Mouse (Mus musculus): ENCODE data around the gene Magohb. TPM values are rescaled to one million over a fixed set of nuclear protein-coding genes. Genes with fewer than 3 reads are reported as not detected.

Magohb gene
- total and polyA plus RNA-seq, 3 experiments = 1.4 to 10.2 (median 7.6) TPM

DNA sequence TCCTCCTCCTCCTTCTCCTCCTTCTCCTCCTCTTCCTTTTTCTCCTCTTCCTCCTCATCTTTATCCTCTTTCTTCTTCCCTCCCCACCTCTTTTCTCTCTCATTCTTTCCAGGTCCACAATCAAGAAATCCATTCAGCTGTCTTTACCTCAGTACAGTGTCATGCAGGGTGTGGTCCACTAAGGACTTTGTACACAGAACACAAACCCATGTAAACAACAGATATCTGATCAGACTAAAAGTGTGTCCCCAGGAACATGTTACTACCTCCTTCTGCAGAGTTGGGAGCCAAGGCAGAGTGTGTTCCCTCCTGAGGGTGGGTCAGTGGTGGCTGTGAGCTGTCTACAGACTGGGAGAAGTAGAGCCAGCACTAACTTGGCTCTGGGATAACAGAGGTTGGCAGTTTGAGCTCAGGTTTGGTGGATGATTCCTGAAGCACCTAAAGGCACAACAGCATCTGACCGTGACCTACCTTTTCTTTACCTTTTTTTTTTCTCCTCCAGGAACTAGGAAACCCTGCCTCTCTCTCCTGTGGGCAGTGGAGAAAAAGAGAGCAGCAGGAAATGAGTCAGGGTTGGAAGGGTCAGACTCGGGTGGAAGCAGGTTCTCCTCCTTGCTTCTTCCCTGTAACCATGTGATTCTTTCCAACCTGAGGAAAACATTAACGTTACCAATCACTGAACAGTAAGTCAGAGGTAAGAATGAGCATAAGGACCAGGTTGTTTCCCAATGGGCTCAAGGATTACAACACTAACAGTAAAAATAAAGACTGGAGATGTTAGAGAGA lies 29.0 kb upstream of the Magohb start:
- Histone ChIP-seq H3K9ac (ENCODE audit: low read depth, low read length) (no peak overlapping the region), H3K79me2 (replicated peaks; ENCODE audit: control insufficient read depth, insufficient read depth, low read length) (no peaks in the 10 kb centered on the region), H3K4me3 (no peak overlapping the region), H3K36me3 (ENCODE audit: control insufficient read depth, insufficient read depth, low read length) (no peaks in the 10 kb centered on the region), H3K27me3 (ENCODE audit: control insufficient read depth, insufficient read depth, low read length) (no peaks in the 10 kb centered on the region), H3K4me1 (ENCODE audit: control insufficient read depth, insufficient read depth, low read length) (no peaks in the 10 kb centered on the region), H3K27ac (no peak overlapping the region)
- no peak for TF ChIP-seq POLR2A (IDR thresholded peaks at IDR 0.05; ENCODE audit: insufficient read depth, low read depth, low read length)
- TF ChIP-seq EP300 (IDR thresholded peaks at IDR 0.05; ENCODE audit: insufficient read depth, low read depth, low read length) = no peak
- TF ChIP-seq CTCF (IDR thresholded peaks at IDR 0.05) = no peak
- 33% methylated on average over 3 of the region's 3 CpGs for WGBS
- intact Hi-C loops (cut with DNase I) = no loop called here
- DNase-seq = no peak

DNA sequence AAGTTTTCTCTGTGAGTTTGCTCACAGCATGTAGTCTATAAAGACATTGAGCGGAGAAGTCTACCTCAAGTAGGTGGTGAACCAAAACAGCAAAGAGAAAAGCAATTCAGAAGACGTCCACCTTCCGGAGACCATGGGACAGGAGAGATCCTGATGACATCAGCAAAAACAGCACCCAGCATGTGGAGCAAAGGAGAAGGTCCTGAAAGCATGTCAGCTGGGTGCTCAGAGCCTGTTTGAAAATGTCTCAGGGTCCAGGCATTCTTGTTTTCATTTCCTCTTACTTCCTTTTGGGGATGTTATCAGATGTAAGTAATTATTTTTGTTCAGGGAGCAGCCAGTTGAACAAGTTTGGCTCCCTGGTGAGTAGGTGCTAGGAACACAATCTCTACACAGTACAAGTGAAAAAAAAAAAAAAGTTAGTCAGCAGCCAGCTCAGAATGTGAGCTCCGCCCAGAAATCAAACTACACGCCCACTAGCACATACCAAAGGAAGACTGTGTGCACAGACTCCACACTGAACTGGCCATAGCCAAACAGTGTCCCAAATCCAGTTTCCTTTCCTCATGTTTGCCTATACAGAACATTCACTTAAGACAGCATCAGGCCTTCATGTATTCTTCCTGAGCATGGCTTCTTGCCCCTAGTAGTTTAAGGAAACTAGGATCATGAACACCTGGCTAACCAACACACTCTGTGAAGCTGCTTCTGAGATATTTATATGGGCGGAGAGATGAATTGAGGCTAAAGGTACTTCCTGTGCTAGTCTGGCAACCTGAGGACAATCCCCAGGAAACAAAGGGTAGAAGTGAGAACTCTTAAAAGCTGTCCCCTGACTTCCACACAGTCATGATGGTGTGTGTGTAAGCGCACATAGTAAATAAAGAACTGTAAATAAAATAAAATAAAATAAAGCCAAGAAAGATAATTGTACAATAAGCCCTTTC lies 23.4 kb upstream of the Magohb start:
- no peak for TF ChIP-seq CTCF (IDR thresholded peaks at IDR 0.05)
- TF ChIP-seq POLR2A (IDR thresholded peaks at IDR 0.05; ENCODE audit: insufficient read depth, low read depth, low read length) = no peak
- TF ChIP-seq EP300 (IDR thresholded peaks at IDR 0.05; ENCODE audit: insufficient read depth, low read depth, low read length) = no peak
- Histone ChIP-seq H3K27me3 (ENCODE audit: control insufficient read depth, insufficient read depth, low read length) (no peaks in the 10 kb centered on the region), H3K27ac (no peak overlapping the region), H3K79me2 (replicated peaks; ENCODE audit: control insufficient read depth, insufficient read depth, low read length) (no peaks in the 10 kb centered on the region), H3K4me3 (no peak overlapping the region), H3K9ac (ENCODE audit: low read depth, low read length) (no peak overlapping the region), H3K4me1 (ENCODE audit: control insufficient read depth, insufficient read depth, low read length) (no peaks in the 10 kb centered on the region), H3K36me3 (ENCODE audit: control insufficient read depth, insufficient read depth, low read length) (no peaks in the 10 kb centered on the region)
- DNase-seq = no peak
- intact Hi-C loops (cut with DNase I) = no loop called here
- WGBS = 70% methylated on average over 7 of the region's 7 CpGs

DNA sequence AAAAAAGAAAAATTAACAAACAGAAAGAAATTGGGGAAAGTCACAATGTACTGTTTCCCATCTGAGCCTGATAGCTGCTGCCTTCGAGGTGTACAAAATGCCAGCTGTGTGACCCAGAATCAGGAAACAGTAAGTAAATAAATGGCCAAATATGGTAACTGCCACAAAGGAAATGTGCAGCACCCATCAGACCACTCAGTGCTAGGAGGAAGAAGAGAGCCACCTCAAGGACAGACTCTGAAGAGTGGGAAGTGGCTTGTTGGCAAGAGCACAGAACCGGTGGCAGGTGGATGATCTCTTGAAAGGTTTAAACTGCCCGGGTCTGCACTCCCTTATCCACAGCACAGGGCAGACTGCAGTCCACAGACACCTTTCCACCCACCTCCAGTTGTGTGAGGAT lies 15.0 kb upstream of the Magohb start:
- no peaks in the 10 kb centered on the region for H3K4me1 ChIP-seq (ENCODE audit: control insufficient read depth, insufficient read depth, low read length)
- H3K9ac ChIP-seq (ENCODE audit: low read depth, low read length) = no peak overlapping the region
- H3K4me3 ChIP-seq = no peak overlapping the region
- no peaks in the 10 kb centered on the region for H3K36me3 ChIP-seq (ENCODE audit: control insufficient read depth, insufficient read depth, low read length)
- intact Hi-C loops (cut with DNase I) = no loop called here
- H3K79me2 ChIP-seq (replicated peaks; ENCODE audit: control insufficient read depth, insufficient read depth, low read length) = no peaks in the 10 kb centered on the region
- no peaks in the 10 kb centered on the region for H3K27me3 ChIP-seq (ENCODE audit: control insufficient read depth, insufficient read depth, low read length)
- 42% methylated on average over 3 of the region's 3 CpGs for WGBS
- DNase-seq = no peak
- H3K27ac ChIP-seq = no peak overlapping the region
- no peak for TF ChIP-seq POLR2A (IDR thresholded peaks at IDR 0.05; ENCODE audit: insufficient read depth, low read depth, low read length)
- no peak for TF ChIP-seq EP300 (IDR thresholded peaks at IDR 0.05; ENCODE audit: insufficient read depth, low read depth, low read length)
- no peak for TF ChIP-seq CTCF (IDR thresholded peaks at IDR 0.05)

DNA sequence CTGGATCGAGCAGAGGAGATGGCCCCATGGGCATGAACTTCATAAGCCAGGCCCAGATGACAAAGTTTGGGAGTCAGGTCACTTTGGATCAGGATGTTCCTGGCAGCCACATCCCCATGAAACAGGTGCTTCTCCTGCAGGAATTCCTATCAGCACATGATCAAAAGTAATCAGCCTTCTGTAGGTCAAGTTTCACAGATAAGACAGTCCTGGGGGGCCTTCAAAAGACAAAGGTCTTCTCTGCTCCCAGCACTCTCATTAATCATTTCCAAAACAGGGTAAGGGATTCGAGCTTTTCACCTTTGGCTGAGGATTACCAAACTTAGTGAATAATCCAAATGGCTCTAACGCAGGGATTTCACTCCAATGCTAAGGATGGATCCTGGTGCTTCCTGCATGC lies 11.7 kb upstream of the Magohb start:
- no peak overlapping the region for H3K27ac ChIP-seq
- TF ChIP-seq CTCF (IDR thresholded peaks at IDR 0.05) (no peak), EP300 (IDR thresholded peaks at IDR 0.05; ENCODE audit: insufficient read depth, low read depth, low read length) (no peak), POLR2A (IDR thresholded peaks at IDR 0.05; ENCODE audit: insufficient read depth, low read depth, low read length) (no peak)
- no peaks in the 10 kb centered on the region for H3K36me3 ChIP-seq (ENCODE audit: control insufficient read depth, insufficient read depth, low read length)
- H3K79me2 ChIP-seq (replicated peaks; ENCODE audit: control insufficient read depth, insufficient read depth, low read length) = no peaks in the 10 kb centered on the region
- WGBS = 54% methylated on average over 3 of the region's 3 CpGs
- no peak for DNase-seq
- intact Hi-C loops (cut with DNase I) = no loop called here
- H3K4me3 ChIP-seq = no peak overlapping the region
- no peaks in the 10 kb centered on the region for H3K4me1 ChIP-seq (ENCODE audit: control insufficient read depth, insufficient read depth, low read length)
- H3K27me3 ChIP-seq (ENCODE audit: control insufficient read depth, insufficient read depth, low read length) = no peaks in the 10 kb centered on the region
- no peak overlapping the region for H3K9ac ChIP-seq (ENCODE audit: low read depth, low read length)

- intact Hi-C loops (cut with DNase I) = no loop called here
Measured at GRCm38 (mm10) chr6:131298531-131298930, 5.5 kb upstream of the Magohb start.

More at GRCm38 (mm10) chr6:131298531-131298930, 5.5 kb upstream of the Magohb start:
- Histone ChIP-seq H3K79me2 (replicated peaks; ENCODE audit: control insufficient read depth, insufficient read depth, low read length) (no peaks in the 10 kb centered on the region), H3K27me3 (ENCODE audit: control insufficient read depth, insufficient read depth, low read length) (no peaks in the 10 kb centered on the region), H3K4me1 (ENCODE audit: control insufficient read depth, insufficient read depth, low read length) (no peaks in the 10 kb centered on the region; the same call in 1 of the 2 replicates), H3K4me3 (no peak overlapping the region), H3K36me3 (ENCODE audit: control insufficient read depth, insufficient read depth, low read length) (no peaks in the 10 kb centered on the region), H3K9ac (ENCODE audit: low read depth, low read length) (no peak overlapping the region), H3K27ac (no peak overlapping the region)
- no peak for TF ChIP-seq CTCF (IDR thresholded peaks at IDR 0.05)
- no peak for TF ChIP-seq EP300 (IDR thresholded peaks at IDR 0.05; ENCODE audit: insufficient read depth, low read depth, low read length)
- TF ChIP-seq POLR2A (IDR thresholded peaks at IDR 0.05; ENCODE audit: insufficient read depth, low read depth, low read length) = no peak
- no peak for DNase-seq

All from heart, adult 2 months (tissue).